Mouse (Mus musculus) left cerebral cortex, adult 8-10 months (tissue): ENCODE data around the gene Pstk. TPM values are rescaled to one million over a fixed set of nuclear protein-coding genes. Genes with fewer than 3 reads are reported as not detected.
"Not testable (repeated sequence)": the region's sequence is repeated elsewhere in the genome, so short reads cannot be mapped to it uniquely, and the experiment has no call there.

Source experiments
- DNase-seq, 2 experiments: peaks; one replicate each; pipeline ENCODE4 v3.0.0; 2022; ENCODE audit warnings: low spot score in 2 of 2
- total RNA-seq, 4 experiments: library from RNA; stranded (reverse); gene quantifications; 2 replicates each; pipeline ENCODE4 v1.2.4; 2022

The Pstk gene
- total RNA-seq, 4 experiments from 2014 or later = 45.8 to 55.0 (median 50.0) TPM

GRCm38 (mm10) chr7:131411941-131412270 is 41.0 kb downstream of the Pstk start:
- no peak for DNase-seq

GRCm38 (mm10) chr7:131416742-131417141 is 45.8 kb downstream of the Pstk start:
- DNase-seq = not testable (repeated sequence)

- DNase-seq = no peak
Observed at GRCm38 (mm10) chr7:131417605-131418004, 46.7 kb downstream of the Pstk start.

GRCm38 (mm10) chr7:131424912-131425311 is 54.0 kb downstream of the Pstk start:
- no peak for DNase-seq

GRCm38 (mm10) chr7:131427331-131427730 is 56.4 kb downstream of the Pstk start:
- no peak for DNase-seq

- DNase-seq = no peak
Observed at GRCm38 (mm10) chr7:131432244-131432643, 61.3 kb downstream of the Pstk start.

- DNase-seq = no peak
Observed at GRCm38 (mm10) chr7:131434276-131434675, 63.3 kb downstream of the Pstk start.

- DNase-seq = no peak
Observed at GRCm38 (mm10) chr7:131437051-131437450, 66.1 kb downstream of the Pstk start.

Other genes with a start within 250 kb of the Pstk start
- gene 4933402N03Rik, start 224.8 kb upstream of the Pstk start, total RNA-seq = not detected
- not detected for gene 5430419D17Rik, start 196.7 kb upstream of the Pstk start, total RNA-seq
- not detected for gene Cuzd1, start 48.8 kb upstream of the Pstk start, total RNA-seq
- gene Fam24b, start 41.6 kb upstream of the Pstk start, total RNA-seq = not detected
- gene Fam24a, start 37.3 kb upstream of the Pstk start, total RNA-seq = not detected
- 10 to 100 TPM; 23.2 to 36.4 (median 29.9) TPM for gene 2310057M21Rik, start 8.4 kb upstream of the Pstk start, total RNA-seq
- 10 to 100 TPM; 43.2 to 52.2 (median 48.8) TPM for gene Ikzf5, start 39.4 kb downstream of the Pstk start, total RNA-seq
- gene Acadsb, start 39.5 kb downstream of the Pstk start, total RNA-seq = 100 to 1,000 TPM in 1 of 4 experiments, 10 to 100 TPM in 3; 76.8 to 109 (median 82.3) TPM
- not detected for gene Hmx3, start 171.7 kb downstream of the Pstk start, total RNA-seq
- gene Hmx2, start 177.6 kb downstream of the Pstk start, total RNA-seq = not detected
- gene Bub3, start 189.1 kb downstream of the Pstk start, total RNA-seq = 10 to 100 TPM; 65.1 to 69.2 (median 65.9) TPM